Mouse (Mus musculus): ENCODE measurements at regions not wholly inside any gene's neighbourhood (a gene's known extent, or its start where the extent isn't known, plus 50 kb on each side); places are given as distances from the start of the nearest gene placed in this dataset.
"Not testable (repeated sequence)": the region's sequence is repeated elsewhere in the genome, so short reads cannot be mapped to it uniquely, and the experiment has no call there.

GRCm38 (mm10) chr12:17852138-17852537 is 161.5 kb downstream of the Hpcal1 start:
- DNase-seq = peak; percentile 33 to 46

DNA sequence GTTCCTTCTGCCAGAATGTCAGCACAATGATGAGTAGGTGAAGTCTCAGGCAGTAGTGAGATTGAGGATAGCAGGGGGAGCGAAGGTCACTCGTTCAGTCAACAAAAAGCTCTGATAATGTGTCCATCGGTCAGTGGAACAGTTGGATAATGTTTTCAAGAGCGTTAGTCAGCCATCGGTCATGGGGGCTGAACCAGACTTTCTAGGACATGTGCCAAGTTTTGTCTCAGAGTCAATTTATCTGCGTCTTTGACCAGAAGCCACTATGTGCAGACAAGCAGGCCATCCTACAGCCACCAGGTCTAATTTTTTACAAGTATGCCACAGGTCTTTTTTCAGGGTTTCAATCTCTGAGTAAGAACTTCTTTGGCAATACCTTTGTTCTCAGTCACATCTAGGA is 181.8 kb downstream of the Hpcal1 start:
- DNase-seq = not testable (repeated sequence)

- peak; percentile 94 for DNase-seq
Observed at GRCm38 (mm10) chr12:17881371-17882116, 190.9 kb downstream of the Hpcal1 start.

- DNase-seq = peak in 1 of 2 experiments; percentile 0
Observed at GRCm38 (mm10) chr12:17882117-17883116, 191.8 kb downstream of the Hpcal1 start.

DNA sequence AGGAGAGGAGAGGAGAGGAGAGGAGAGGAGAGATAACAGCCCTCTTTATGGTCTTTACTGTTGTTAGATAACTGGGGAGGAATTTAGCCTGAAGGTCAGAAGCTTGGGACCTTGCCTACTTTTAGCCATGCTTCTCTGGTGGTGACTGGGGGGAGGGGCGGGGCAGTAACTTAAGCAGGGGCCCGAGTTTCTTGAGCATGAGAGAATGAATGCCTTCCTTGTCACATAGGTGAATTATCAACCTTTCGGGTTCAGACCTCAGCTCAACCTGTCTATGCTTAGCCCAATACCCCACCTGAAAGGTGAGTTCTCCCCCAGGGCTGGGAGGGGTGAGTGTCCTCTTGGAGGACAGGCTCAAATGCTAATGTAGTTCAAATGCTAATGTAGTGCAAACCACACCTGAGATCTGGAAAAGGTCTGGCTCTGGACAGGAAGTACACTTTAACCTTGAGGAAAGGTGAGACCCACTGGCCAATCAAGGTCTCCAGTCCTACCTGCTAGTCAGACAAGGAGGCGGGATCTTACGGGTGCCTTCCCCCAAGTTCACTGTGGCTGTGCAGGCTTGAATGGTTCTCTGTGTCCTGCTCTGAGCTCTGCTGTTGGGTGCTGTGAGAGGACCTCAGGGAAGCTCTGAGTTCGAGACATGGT is 201.1 kb downstream of the Hpcal1 start:
- DNase-seq = not testable (repeated sequence)

GRCm38 (mm10) chr12:17913058-17913457 is 222.4 kb downstream of the Hpcal1 start:
- not testable (repeated sequence) for DNase-seq

Data from lung, adult 18-20 months (tissue).